Mouse (Mus musculus) cerebellum, adult 9-10 months (tissue): Measurements from ENCODE around the gene Slc27a1.
A peak's percentile ranks its signal among the peaks of the same experiment; 100 is the strongest.

Experiments
- DNase-seq: peaks from one replicate; pipeline ENCODE4 v3.0.0; 2022

The Slc27a1 gene

DNA sequence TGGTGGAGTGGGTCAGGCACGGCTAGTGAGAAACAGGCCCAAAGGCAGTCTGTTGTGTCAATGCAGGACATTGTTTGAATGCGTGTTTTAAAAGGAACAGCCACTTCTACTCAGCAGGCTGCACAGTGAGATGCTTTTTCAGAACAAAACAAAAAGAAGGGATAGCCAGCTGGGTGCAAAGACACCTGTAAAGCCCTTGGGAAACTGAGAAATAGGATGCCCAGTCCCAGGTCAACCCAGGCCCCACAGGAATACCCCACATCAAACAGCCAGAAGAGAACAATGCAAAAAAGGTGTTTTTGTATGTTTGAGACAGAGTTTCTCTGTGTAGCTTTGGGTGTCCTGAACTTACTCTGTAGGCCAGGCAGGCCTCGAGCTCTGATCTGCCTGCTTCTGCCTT is 20.1 kb downstream of the Slc27a1 start:
- DNase-seq, result no peak

DNA sequence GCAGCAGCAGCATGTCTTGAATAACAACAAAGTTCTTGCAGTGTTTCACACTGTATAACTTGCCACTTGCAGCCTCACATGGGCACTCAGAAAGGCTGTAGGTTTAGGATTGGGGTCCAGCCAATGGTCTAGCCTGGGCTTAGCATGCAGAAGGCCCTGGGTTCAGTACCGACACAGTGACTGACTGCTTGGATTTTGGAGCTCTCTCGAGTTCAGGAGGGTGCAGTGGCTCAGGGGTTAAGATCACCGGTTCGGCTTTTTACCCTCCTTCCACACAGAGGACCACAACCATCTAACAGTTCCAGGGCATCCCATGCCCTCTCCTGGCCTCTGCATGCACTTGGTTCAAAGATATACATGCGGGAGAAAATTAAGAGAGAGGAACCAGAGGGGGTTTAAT is 22.3 kb downstream of the Slc27a1 start:
- no peak for DNase-seq

DNA sequence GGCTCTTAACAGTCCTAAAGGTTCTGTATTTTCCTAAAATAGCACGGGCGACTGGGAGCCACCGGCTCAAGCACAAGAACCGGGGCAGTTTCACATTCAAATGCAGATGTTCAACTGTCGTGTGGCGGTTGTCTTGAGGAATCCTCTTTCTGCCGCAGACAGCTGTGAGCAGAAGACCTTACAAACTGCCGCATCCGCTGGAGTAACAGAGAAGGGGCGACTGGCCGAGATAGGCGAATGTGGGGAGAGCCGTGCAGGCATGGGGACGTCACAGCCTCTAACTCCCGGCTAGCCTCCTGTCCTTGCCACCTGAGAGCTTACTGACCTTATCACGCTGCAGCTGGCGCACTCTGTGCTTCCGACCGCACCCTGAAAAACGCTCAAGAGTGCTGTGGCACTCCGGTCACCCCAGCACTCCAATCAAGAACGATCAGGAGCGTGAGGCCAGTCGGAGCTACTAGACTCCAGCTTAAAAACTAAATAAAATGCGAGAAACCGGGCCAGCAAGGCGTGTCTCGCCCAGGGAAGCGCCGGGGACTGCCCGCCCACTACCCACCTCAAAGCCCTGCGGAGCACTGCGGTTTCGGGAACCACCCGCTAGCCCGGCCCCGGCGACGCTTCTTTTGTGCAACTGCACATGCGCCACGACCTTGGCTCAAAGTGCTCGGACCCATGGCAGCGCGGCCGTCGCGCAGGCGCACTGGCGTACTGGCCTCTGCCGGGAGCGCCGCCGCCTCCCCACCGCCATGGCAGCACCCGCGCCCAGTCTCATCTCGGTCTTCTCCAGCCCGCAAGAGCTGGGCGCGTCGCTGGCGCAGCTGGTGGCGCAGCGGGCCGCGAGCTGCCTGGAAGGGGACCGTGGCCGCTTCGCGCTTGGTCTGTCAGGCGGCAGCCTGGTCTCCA is 23.0 kb downstream of the Slc27a1 start, which contains the start of gene Pgls:
Gene Pgls (plus strand): TSS at position 706 of the 903 bp plus-strand sequence.
- peak; percentile 96 for DNase-seq

GRCm38 (mm10) chr8:71592374-71593170 is 23.9 kb downstream of the Slc27a1 start:
- peak; percentile 92 for DNase-seq

GRCm38 (mm10) chr8:71593556-71594323 is 25.1 kb downstream of the Slc27a1 start:
- DNase-seq, result no peak

- DNase-seq, result no peak
Measured at GRCm38 (mm10) chr8:71594324-71594722, 25.6 kb downstream of the Slc27a1 start.

- DNase-seq, result peak; percentile 92
Measured at GRCm38 (mm10) chr8:71595862-71596261, 27.2 kb downstream of the Slc27a1 start.

GRCm38 (mm10) chr8:71596384-71596783 is 27.7 kb downstream of the Slc27a1 start:
- DNase-seq, result no peak

- no peak for DNase-seq
Measured at GRCm38 (mm10) chr8:71596798-71597197, 28.1 kb downstream of the Slc27a1 start.

DNA sequence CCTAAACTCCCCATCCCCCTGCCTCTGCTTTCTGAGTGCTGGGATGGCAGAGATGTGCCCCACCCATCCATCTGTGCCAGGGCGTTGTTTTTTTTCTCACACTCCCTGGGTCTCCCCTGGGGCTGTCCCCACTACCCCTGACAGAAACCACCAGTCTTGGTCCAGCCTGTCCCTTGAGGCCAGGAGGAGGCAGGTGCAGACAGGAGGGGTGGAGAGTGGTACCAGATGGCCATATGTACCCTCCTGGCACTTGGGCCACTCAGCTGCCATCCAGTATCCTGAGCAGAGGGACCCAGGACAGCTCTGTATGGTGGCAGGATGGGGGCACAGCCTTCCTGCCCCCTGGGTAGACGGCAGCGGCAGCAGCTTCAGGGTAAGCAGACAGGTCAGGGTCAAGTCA is 28.8 kb downstream of the Slc27a1 start, which contains the start of gene Fam129c:
Gene Fam129c (plus strand): TSS at position 198 of the 400 bp plus-strand sequence.
- DNase-seq, result no peak

DNA sequence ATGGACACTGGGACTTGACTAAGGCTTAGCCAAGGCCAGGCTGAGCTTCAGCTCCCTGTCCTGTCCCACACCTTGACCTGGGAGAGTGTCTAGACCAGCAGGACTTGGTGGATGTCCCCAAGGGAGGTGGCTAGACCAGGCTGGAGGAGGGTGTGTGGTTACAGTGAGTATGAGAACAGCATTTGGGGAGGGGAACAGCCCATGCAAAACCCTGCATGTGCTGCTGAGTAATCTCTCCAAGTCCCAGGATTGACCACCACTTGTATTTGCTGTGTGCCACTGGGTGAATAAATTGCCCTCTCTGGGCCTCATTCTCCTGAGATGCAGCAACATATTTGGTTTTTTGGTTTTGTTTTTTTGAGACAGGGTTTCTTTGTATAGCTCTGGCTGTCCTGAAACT is 29.7 kb downstream of the Slc27a1 start:
- DNase-seq, result no peak

GRCm38 (mm10) chr8:71598841-71599240 is 30.2 kb downstream of the Slc27a1 start:
- DNase-seq, result no peak

DNA sequence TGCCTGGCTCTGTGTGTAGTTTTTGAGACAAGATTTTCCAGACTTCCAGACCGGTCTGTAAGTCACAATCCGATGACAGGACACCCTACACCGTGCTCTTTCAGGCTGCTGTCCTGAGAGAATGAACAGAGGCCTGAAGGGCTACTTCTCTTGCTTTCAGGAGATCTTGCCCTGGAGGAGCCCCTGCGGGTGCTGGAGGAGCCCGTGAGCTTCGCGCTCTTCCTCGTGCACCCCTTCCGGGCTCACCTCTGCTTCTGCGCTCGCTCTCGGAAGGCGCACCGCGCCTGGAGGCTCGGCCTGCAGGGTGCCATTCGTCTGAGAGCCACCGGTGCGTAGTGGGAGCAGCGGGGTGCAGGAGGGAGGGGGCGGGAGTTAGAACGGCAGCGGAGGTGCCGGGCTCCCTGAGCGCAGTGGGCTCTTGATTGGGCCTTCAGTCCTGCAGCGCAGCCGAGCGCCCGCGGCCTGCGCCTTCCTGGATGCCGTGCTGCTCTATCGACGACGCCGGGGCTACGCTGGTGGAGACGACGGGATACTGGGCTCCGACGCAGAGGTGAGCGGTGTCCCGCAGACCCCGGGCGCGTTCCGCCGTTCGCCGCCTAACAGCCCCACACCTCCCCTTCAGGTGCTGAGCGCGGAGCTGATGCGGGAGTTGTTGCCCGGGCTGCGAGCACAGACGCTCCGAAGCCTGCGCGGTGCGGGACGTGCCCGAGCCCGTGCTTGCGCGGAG is 33.4 kb downstream of the Slc27a1 start:
- DNase-seq, result no peak

GRCm38 (mm10) chr8:71602666-71603334 is 34.1 kb downstream of the Slc27a1 start:
- no peak for DNase-seq

DNA sequence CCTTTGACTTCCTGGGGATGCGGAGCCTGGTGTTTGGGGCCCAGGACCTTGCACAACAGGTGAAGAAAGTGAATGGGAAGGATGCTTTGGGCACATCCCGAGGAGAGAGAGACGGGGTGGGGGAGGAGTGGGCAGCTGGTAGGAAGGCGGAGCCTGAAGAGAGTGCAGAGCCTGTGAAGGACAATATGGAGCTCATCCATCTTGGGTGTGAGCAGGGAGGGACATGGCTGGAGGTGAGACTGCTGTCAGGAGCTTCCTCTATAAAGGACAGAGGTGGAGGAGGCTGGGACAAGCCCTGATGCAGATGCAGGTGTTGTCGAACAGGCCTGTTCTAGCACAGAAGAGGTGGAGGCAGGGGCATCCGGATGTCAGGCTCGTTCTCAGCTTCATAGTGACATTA is 35.3 kb downstream of the Slc27a1 start:
- no peak for DNase-seq

DNA sequence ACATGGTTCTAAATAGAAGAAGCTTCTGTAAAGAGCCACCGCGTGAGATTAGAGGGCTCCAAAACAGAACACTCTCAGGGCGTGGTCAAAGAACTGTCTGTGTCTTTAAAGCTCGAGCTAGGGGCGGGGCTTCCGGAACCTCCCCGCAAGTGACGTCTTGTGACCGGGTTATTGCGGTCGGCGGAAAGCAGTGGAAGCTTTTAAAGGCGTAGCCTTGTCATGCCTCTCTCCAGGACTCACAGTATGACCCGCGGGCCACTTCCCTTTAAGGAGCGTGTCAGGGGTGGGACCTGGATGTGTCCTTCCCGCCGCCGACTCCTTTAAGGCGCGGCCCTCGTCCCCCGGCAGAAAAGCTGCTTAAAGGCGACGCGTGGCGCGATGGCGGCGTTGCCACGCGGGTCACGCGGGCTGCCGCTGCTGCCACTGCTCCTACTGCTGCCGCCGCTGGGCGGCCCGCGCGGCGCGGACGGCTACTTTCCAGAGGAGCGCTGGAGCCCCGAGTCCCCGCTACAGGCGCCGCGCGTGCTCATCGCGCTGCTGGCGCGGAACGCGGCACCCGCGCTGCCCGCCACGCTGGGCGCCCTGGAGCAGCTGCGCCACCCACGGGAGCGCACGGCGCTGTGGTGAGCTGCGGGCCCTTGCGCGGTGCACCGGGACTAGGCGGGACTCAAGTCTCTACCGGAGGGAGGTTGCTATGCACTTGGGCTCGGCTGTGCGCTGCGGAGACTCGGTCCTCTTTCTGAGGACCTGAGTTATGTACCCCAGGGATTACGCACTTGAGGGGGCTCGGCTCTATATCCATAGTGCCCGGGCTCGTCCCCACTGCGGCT is 42.4 kb downstream of the Slc27a1 start, which contains the start of gene Colgalt1:
Gene Colgalt1 (plus strand): TSS at position 177 of the 830 bp plus-strand sequence.
- peak; percentile 99 for DNase-seq

DNA sequence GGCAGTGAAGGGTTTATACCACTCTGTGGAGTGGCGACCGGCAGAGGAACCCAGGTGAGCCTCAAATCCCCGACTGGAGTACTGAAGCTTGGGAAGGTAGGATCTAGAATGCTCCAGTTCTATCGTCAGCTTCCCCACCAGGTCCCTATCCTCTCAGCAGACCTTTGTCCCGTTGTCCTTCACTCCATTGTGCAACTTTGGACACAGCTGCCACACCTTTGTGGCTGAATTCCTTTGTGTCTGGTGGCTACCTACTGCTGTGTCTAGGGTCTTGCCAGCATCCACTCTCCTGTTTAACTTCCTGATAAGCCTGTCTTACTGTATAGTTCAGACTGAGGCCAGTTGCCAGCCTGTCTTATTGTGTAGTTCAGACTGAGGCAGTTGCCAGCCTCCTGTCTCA is 43.5 kb downstream of the Slc27a1 start:
- DNase-seq, result no peak

GRCm38 (mm10) chr8:71613418-71613817 is 44.7 kb downstream of the Slc27a1 start:
- DNase-seq, result no peak

DNA sequence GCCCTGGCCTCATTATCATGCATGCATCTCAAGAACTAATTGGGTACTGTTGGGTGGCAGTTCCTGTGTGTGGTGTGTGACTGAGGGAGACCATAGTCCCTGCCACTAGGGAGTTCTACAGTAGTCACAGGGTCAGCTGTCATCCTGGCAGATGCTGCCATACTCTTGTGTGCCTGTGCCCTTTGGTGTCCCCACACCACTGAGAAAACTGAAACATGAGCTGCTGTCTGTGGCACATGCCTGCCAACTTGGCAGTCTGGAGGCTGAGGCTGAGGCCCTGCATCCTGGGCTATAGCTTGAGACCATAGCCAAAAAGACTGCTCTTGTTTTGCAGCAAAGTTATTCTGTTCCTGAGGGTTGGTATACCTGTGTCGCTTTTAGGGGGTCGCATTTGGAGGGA is 51.1 kb downstream of the Slc27a1 start:
- no peak for DNase-seq

DNA sequence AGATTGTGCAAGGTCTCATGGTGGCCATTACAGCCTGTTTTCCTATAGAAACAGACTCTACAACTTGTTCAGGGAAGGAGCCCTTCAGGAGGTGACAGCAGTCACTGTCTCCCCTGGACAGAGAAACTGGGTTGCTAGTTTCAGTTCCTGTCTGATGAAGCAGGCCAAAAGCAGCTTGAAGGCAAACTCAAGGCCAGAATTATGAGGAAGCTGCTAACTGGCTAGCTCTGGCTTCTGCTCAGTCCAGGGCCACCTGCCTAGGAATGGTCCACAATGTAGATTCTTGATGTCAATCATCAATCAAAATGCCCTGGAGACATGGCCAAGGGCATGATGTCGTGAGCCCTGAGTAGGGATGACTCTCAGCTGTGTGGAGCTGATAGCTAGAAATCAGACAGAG is 56.4 kb downstream of the Slc27a1 start:
- DNase-seq, result no peak

DNA sequence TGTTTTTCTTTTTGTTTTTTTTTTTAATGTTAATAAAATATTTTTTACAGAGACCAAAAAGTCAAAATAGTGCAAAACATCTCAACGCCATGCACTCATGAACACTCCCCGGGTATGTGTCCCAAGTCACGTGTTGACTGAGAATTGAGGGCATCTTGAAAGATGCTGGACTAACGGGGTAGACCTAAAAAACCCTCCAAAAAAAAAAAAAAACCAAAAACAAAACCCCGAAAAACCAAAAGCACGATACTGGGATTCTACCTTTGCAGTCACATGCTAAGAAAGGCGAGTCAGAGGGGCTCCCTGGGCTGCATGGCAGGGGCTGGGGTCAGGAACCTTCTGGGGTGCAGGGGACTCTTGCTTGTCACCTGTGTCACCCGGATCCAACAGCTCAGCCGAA is 58.1 kb downstream of the Slc27a1 start:
- DNase-seq, result no peak
